Comparison of ENCODE assay signal across 11 mouse cellular contexts in genomic region chr1:59332737-59333385, GRCm38 (mm10).
A peak's percentile ranks its signal among the peaks of the same experiment; 100 is the strongest.
DNase-seq lines count a peak whose midpoint lies in the region; ATAC-seq and TF ChIP-seq lines count a peak whose summit lies in the region.
"Had no signal": no experiment of that assay in that cellular context is flagged by ENCODE, and none has a peak within 500 bp of the region (broad histone marks: within the 10 kb centered on the region; RNA-seq: fewer than 3 reads in every experiment).

No protein-coding gene starts in this region.

- H3K9ac ChIP-seq in heart, embryonic 12.5 days = no peak overlapping the region
- no peak overlapping the region for H3K9ac ChIP-seq in forebrain, embryonic 11.5 days (ENCODE audit: low read length)
- H3K9ac ChIP-seq in liver, embryonic 11.5 days (ENCODE audit: low read depth, low read length) = no peak overlapping the region

- peaks cover 37% of the 10 kb centered on the region for H3K27me3 ChIP-seq in heart, embryonic 12.5 days (replicated peaks)
- peaks cover 12% of the 10 kb centered on the region for H3K27me3 ChIP-seq in E14TG2a.4 (ENCODE audit: insufficient read depth, low read length)
- no peaks in the 10 kb centered on the region; the same call in 1 of the 2 replicates for H3K27me3 ChIP-seq in forebrain, embryonic 11.5 days (ENCODE audit: control insufficient read depth, insufficient read depth, low read length)
- no peaks in the 10 kb centered on the region for H3K27me3 ChIP-seq in limb, embryonic 10.5 days (ENCODE audit: low read depth, poor library complexity, severe bottlenecking)
- no peaks in the 10 kb centered on the region for H3K27me3 ChIP-seq in liver, embryonic 11.5 days (replicated peaks; ENCODE audit: control insufficient read depth, insufficient read depth, low read length)

- no peak for ATAC-seq in heart, embryonic 12.5 days (ENCODE audit: insufficient number of reproducible peaks, low FRiP score)
- peak; percentile 39; the same call in 1 of the 2 replicates for ATAC-seq in forebrain, embryonic 11.5 days (replicated peaks; ENCODE audit: low FRiP score)
- ATAC-seq in liver, embryonic 11.5 days (replicated peaks; ENCODE audit: low FRiP score) = no peak

- peak; percentile 14 for DNase-seq in heart, postnatal 4 days
- DNase-seq in forebrain, embryonic 11.5 days (ENCODE audit: low spot score) = no peak
- DNase-seq in limb, embryonic 10.5 days (ENCODE audit: low spot score) = no peak
- no peak for DNase-seq in liver, embryonic 11.5 days (ENCODE audit: low spot score)
- no peak for DNase-seq in frontal cortex, adult 2 months (ENCODE audit: extremely low spot score in 1 of 2, low spot score in 1 of 2)
- no peak for DNase-seq in heart, adult 8-10 months (ENCODE audit: low spot score)
- DNase-seq: adrenal gland, postnatal 36 days; B cell, adult 2 months; heart, adult 2 months had no signal

- 43% methylated on average over 13 of the region's 13 CpGs for WGBS in heart, embryonic 12.5 days
- WGBS in forebrain, embryonic 11.5 days = 24% methylated on average over 13 of the region's 13 CpGs
- WGBS in limb, embryonic 10.5 days = 30% methylated on average over 13 of the region's 13 CpGs
- WGBS in liver, embryonic 11.5 days = 39% methylated on average over 13 of the region's 13 CpGs

- H3K27ac ChIP-seq in heart, embryonic 12.5 days (ENCODE audit: poor library complexity, severe bottlenecking) = no peak overlapping the region
- peak overlapping the region; percentile 8; the same call in 1 of the 2 replicates for H3K27ac ChIP-seq in forebrain, embryonic 11.5 days (ENCODE audit: low read depth, low read length)
- peak overlapping the region; percentile 84 for H3K27ac ChIP-seq in limb, embryonic 10.5 days
- H3K27ac ChIP-seq in liver, embryonic 11.5 days (ENCODE audit: low read depth, low read length) = no peak overlapping the region
- H3K27ac ChIP-seq: heart, adult 2 months had no signal

- H3K4me1 ChIP-seq in heart, embryonic 12.5 days (replicated peaks) = peaks cover 12% of the 10 kb centered on the region
- peaks cover 28% of the 10 kb centered on the region for H3K4me1 ChIP-seq in E14TG2a.4 (replicated peaks; ENCODE audit: low read depth, low read length)
- H3K4me1 ChIP-seq in forebrain, embryonic 11.5 days (replicated peaks; ENCODE audit: control insufficient read depth, insufficient read depth, low read length) = peaks cover 18% of the 10 kb centered on the region
- peaks cover 64% of the 10 kb centered on the region for H3K4me1 ChIP-seq in limb, embryonic 10.5 days
- no peaks in the 10 kb centered on the region for H3K4me1 ChIP-seq in liver, embryonic 11.5 days (replicated peaks; ENCODE audit: control insufficient read depth, insufficient read depth, low read length)

- H3K4me3 ChIP-seq in heart, embryonic 12.5 days = no peak overlapping the region
- peak overlapping the region; percentile 39 for H3K4me3 ChIP-seq in E14TG2a.4 (replicated peaks; ENCODE audit: low read length)
- H3K4me3 ChIP-seq in forebrain, embryonic 11.5 days (ENCODE audit: low read depth, low read length) = no peak overlapping the region
- no peak overlapping the region for H3K4me3 ChIP-seq in limb, embryonic 10.5 days
- H3K4me3 ChIP-seq in liver, embryonic 11.5 days (ENCODE audit: low read depth, low read length) = no peak overlapping the region
- H3K4me3 ChIP-seq: heart, adult 2 months had no signal

- H3K36me3 ChIP-seq in heart, embryonic 12.5 days = no peaks in the 10 kb centered on the region
- no peaks in the 10 kb centered on the region for H3K36me3 ChIP-seq in E14TG2a.4 (ENCODE audit: insufficient read depth, low read length)
- H3K36me3 ChIP-seq in forebrain, embryonic 11.5 days (ENCODE audit: control insufficient read depth, insufficient read depth, low read length) = no peaks in the 10 kb centered on the region
- no peaks in the 10 kb centered on the region for H3K36me3 ChIP-seq in limb, embryonic 10.5 days
- no peaks in the 10 kb centered on the region for H3K36me3 ChIP-seq in liver, embryonic 11.5 days (ENCODE audit: control insufficient read depth, insufficient read depth, low read length)

- TF ChIP-seq CTCF in E14TG2a.4 (conservative IDR thresholded peaks at IDR 0.05; ENCODE audit: low read length) = no peak

- H3K9me3 ChIP-seq in heart, embryonic 12.5 days (replicated peaks) = no peaks in the 10 kb centered on the region
- no peaks in the 10 kb centered on the region for H3K9me3 ChIP-seq in E14TG2a.4 (ENCODE audit: low read length)
- H3K9me3 ChIP-seq in forebrain, embryonic 11.5 days (ENCODE audit: control insufficient read depth, low read length) = no peaks in the 10 kb centered on the region
- H3K9me3 ChIP-seq in limb, embryonic 10.5 days (replicated peaks) = no peaks in the 10 kb centered on the region
- no peaks in the 10 kb centered on the region for H3K9me3 ChIP-seq in liver, embryonic 11.5 days (ENCODE audit: control insufficient read depth, low read length)

- no peak overlapping the region for H3K4me2 ChIP-seq in heart, embryonic 12.5 days
- no peak overlapping the region for H3K4me2 ChIP-seq in forebrain, embryonic 11.5 days (ENCODE audit: low read depth, low read length, severe bottlenecking)
- no peak overlapping the region for H3K4me2 ChIP-seq in liver, embryonic 11.5 days

Comparison
In these comparisons a context has a peak if more than half of its experiments do, and no peak if none do; other contexts are left out.
1. H3K27ac ChIP-seq: peak in forebrain, embryonic 11.5 days (single experiment) and limb, embryonic 10.5 days (single experiment); none in heart, embryonic 12.5 days (single experiment) and liver, embryonic 11.5 days (single experiment).